Mouse (Mus musculus): ENCODE measurements around the gene Rps12.
"Not testable (repeated sequence)": the region's sequence is repeated elsewhere in the genome, so short reads cannot be mapped to it uniquely, and the experiment has no call there.

Gene Rps12

GRCm38 (mm10) chr10:23785599-23785998, 1.5 kb downstream of the Rps12 start:
- not testable (repeated sequence) for DNase-seq (ENCODE audit: low read depth)

GRCm38 (mm10) chr10:23784121-23784520, 3.0 kb downstream of the Rps12 start:
- no peak for DNase-seq (ENCODE audit: low read depth)

- DNase-seq (ENCODE audit: low read depth): no peak
These were observed 3.6 kb downstream of the Rps12 start for GRCm38 (mm10) chr10:23783493-23783884.

DNA sequence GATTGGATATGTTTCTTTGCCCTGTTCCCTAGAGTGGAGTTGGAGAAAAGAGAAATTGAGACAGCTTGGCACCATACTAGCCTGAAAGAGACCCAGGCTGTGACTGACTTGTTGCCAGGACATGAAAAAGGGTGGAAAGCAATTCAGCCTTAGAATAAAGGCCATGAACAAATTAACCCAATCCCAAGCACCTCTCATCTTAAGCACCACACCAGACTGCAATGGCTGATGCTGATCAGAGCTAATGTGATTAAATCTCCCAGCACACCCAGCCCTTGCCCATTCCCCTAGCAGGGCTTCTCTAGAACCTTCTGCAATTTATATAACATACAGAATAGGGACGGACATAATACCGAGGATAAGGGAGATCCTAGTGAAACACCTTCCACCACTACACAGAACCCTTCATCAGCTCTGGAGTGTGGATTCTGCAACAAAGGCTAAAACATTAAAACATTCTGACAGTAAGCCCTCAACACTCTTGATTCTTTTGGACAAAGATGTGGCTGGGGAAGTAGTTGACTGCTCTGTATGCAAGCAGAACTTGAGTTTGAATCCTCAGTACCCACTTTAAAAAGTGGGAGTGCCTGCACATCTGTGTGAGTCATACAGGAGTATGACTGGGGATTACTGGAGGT, 4.1 kb downstream of the Rps12 start:
- DNase-seq (ENCODE audit: low read depth): no peak

- DNase-seq (ENCODE audit: low read depth): no peak
These were observed 5.0 kb downstream of the Rps12 start for GRCm38 (mm10) chr10:23781760-23782735.

- DNase-seq (ENCODE audit: low read depth): no peak
These were observed 6.4 kb downstream of the Rps12 start for GRCm38 (mm10) chr10:23780539-23781275.

DNA sequence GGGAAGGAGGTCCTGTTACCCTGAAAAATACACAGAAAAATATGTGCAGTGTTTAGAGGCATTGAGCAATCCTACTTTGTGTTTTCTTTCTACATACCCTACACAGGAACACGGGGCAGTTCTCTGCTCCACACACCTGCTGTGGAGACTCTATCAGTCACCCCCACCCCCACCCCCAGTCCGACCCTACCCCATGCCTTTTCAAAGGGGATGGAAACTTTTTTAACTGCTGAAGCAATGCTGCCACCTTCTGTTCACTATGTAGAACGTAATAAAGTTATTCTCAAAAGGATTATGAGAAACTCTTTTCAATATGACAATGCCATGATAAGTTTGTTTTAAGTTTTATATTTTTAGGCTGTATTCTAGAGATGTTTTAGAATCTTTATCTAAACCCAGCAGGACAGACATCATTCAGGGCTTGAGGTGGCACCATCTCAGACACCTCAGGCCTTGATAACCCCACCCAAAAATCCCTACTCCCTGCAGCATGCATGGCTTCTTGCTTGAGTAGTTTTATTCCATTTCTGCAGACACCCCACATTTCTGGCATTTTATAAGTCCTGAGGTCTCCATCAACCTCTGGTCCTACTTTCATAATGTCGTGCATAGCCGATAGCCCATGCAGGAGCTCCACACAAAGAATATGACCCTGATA, 9.7 kb downstream of the Rps12 start:
- DNase-seq (ENCODE audit: low read depth): peak; percentile 35

GRCm38 (mm10) chr10:23754166-23754565, 32.9 kb downstream of the Rps12 start:
- DNase-seq (ENCODE audit: low read depth): no peak

All from naive thymus-derived CD4-positive, alpha-beta T cell, adult 2 months (primary cell).